Mouse (Mus musculus) lung, postnatal 25 days (tissue): ENCODE measurements at regions not wholly inside any gene's neighbourhood (a gene's known extent, or its start where the extent isn't known, plus 50 kb on each side); places are given as distances from the start of the nearest gene placed in this dataset.

Experiments used
- DNase-seq: peaks from one replicate; pipeline ENCODE4 v3.0.0; 2022; ENCODE audit warnings: low spot score

DNA sequence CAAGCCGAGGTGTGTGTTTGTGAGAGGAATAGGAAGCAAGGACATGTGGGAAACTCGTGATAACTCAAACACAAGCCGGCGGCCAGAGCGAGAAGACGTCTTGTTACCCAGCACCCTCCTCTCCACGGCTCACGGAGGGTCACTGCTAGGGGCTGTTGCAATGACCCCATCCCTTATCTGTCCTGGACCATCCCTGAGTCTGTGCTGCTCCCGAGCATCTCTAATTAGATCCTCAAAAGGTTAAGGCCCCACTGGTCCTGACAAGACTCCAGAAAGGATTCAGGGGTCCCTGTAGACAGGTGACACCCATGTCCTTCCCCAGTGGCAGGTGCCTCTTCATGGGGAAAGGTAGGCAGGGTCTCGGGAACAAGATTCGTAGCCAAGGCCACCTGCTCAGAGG lies 212.6 kb downstream of the Gm26897 start:
- no peak for DNase-seq

DNA sequence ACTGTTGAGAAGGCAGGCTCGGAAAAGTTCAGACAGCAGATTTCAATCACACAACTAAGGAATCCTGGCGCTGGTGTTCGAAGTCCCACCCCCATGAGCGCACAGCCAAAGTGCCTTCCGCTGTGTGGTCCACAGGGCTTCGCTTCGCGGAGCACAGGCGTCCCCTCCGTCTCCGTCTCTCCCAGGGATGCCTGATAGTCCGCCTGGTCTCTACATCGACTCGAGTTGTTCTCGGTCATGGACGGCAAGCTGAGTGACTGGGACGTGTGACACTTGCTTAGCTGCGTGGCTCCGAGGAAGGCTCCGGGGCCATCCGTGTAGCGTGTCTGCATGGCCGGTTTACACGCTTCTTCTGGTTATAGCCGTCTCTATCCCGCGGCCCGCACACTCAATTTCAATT lies 224.0 kb downstream of the Gm26897 start:
- no peak for DNase-seq

DNA sequence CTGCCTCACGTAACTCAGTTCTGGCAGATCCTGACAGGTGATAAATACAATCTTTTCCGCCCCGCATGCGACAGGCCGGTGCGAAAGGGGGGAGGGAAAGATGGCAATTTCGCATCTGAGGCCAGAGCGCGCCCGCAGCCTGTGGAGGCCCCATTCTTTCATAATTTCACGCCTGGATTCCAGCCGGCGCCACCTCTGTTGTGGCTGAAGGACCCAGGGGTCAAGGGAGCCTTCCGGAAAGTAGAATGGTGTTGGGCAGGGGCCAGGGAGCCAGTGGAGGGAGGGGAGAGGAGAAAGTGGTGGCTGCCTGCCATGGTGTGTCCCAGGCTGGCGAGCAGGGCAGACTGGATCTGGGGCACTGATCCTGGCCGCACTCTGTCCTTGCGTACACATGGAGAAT lies 224.5 kb downstream of the Gm26897 start:
- DNase-seq, result peak; percentile 5

DNA sequence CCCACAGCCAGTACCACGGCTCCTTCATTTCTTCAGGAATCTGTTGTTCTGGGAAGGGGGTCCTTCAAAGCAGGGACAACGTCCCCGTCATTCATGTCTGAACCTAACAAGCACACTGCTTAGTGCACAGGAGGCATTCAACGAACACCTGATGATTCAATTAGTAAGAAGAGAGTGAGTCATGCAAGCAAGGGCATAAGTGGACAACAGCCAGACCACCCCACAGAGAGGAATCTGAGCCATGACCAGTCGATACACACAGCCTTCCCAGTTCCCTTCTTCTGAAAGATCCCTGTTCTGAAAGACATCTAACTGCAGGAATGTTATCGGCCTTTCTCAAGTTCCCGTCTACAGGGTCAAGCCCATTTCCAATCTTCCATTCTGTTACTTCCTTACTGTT lies 231.6 kb downstream of the Gm26897 start:
- no peak for DNase-seq

DNA sequence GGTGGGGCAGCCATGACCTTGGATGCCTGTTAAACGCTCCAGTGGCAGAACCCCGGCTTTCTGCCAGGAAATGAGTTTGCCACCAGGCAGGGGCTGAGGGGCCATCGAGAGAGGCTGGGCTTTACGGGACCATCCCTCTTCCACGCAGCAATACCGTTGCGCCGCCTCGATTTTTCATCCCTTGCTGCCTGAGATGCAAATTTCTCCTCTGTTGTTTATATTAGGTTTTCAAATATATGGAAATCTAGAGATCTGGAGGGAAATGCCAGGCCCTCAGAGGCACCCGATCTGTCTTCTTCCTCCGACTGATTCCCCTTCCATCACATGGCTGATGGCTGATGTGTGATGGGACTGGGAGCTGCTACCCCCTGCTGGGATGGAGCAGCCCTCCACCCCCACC lies 234.4 kb downstream of the Gm26897 start:
- DNase-seq, result no peak

DNA sequence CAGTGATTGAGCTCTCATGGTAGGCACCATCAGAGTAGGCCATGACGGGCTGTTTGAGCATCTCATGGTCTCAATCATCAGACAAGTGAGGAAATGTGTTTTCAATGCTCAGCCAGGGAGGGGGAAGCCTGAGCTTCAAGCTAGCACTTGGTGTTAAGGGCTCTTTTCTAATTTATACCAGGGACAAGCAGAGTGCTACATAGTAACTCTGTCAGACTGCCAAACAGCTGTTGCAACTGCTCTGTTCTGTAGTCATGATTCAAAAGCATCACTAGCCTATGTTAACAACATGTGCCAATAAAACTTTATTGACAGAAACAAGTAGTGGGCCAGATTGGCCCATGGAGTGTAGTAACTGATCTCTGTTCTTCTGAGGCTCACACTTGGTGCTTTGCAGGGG lies 235.0 kb downstream of the Gm26897 start:
- DNase-seq, result no peak

DNA sequence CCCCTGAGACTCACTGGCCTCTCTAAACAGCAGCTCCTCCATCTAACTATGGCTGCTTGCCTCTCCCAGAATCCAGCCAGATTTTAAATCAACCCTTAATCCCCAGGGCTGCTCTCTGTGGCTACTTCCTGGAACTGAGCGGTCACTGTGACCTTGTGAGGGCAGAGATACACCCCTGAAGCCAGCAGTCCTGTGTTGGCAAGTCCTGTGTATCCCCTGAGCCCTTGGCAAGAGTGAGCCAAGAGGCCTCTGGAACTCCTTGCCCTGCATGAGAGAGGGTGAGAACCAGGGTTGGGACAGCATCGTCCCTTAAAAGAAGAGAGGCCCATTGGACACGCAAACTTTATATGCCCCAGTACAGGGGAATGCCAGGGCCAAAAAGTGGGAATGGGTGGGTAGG lies 237.5 kb downstream of the Gm26897 start:
- DNase-seq, result no peak

DNA sequence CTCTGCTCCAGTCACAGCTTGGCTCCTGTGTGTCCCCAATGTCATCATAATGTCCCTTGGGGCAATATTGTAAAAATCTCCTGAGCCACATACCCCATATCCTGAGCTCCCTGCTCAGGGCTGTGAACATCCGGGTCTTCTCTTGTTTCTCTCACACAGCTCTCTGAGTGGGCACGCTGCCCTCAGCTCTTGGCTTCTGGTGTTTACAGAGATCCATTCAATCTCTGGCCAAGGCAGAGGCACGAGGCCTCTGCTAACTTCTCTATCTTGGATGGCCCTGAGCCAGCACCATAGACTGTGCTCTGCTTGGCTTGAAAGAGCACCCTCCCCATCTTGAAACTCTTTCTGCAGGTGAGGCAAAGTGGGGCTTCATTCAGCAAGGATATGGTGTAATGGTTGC lies 238.2 kb downstream of the Gm26897 start:
- no peak for DNase-seq

DNA sequence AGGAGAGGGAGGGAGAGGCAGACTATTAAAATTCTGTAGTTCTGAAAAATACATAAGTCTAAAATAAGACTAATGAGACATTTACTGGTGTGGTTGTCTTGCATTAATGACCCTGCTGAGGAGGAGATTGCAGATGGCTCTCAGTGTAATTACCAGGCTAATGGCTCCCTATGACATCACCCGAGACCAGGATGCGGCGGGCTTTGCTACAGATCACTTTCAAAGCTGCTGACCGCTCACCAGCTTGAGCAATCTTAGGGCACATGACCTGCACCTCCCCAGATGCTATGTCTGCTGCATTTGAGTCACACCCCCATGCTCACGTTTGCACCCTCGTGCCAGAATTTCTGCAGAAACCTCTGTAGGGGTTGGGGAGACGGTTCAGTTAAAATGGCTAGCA lies 242.0 kb downstream of the Gm26897 start:
- no peak for DNase-seq

DNA sequence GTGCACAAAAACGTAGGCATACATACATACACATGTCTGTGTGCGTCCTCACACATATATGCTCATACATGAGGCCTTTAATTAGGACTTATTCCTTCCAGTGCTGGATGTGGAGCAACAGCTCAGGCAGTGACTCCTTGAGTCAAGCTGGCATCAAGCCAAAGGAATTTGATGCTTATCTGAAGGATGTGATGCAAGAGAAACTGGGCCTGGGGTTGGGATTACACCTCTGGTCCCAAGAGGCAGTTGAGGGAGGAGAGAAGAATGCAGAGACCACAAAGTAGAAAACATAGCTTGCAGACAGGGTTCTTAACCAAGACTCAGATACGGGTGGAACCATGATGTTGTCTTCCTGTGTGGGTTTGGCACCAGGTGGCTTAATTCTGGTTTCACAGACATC lies 245.9 kb downstream of the Gm26897 start:
- no peak for DNase-seq

DNA sequence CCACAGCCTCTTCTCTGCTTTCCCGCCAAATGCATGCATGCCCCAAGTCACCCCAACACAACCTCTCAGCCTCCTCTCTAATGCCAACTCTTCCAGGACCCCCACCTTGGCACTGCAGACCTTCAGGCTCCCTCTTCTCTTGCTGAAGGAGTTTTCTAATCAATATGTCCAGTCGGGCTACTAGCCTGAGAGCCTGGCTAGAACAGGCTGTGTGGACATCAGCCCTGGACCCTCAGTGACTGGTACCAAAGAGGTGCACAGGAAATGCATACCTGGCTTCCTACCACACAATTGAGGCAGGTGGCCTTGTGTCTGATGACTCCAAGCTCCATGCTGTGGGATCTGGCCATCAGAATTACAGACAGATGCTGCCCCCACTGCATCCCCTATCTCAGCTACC lies 248.4 kb downstream of the Gm26897 start:
- no peak for DNase-seq

DNA sequence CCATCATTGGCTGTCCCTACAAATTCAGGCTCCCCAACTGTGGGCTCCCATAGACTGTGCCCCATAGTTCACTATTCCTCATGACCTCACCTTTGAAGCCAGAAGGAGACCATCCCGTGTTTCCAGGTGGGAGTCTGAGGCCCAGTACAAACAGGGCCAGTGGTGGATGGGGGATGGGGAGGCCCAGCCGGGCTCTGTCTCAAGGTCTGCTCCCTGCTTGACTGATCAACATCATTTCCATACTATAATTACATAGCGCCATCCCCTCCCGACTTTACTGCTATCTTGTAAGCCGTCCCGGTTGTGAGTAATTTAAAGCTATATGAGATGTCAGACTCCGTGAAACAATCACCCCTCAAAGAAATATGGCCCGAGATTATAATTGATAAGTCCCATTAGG lies 252.3 kb downstream of the Gm26897 start:
- DNase-seq, result no peak

DNA sequence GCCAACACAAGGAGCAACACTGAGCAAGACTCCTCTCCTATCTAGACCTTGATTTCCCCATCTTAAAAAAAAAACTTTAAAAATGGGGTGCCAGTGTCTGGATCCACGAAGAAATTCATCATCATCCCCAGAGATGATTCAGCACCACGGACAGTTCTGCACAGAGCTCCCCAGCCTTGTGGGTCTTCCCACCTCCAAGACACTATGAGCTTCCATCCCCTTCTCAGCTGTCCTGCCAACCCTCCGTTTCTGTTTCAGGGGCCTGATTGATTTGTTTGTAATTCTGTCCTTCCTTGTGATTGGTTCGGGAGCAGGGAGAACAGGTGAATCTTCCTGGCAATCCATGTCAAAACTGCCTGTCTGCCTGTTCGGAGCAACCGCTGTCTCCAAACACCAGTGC lies 253.3 kb downstream of the Gm26897 start:
- DNase-seq, result no peak

DNA sequence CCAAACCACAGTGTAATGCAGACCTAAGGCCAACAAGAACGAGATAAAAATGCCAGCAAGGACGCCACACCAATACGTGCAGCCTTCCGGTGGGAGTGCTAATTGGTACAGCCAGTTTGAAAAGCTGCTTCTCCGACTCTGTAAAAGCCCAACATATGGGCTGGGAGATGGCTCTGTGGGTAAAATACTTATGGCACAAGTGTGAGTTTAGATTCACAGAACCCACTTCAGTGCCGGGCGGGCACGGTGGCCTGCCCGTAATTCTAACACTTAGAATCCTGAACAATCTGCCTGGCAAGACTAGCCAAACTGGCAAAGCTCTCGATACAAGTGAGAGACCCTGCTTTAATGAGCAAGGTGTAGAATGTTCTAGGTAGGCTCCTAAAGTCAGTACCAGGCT lies 258.1 kb downstream of the Gm26897 start:
- no peak for DNase-seq

DNA sequence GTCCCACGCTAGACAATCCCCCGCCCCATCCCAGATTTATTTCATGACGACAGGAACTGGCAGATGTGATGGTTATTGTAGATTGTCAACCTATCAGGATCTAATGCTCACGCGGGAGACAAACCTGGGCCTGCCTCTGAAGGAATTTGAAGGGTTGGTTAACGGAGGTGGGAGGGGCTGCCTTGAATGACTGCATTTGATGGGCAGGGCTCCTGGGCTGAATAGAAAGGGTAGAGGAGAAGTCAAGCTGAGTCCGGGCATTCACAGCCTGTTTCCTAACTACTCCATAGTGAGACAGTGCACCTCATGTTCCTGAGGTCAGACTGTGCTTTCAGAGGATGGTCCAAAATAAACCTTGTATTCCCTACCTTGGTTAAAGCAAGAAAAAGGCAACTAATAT lies 259.1 kb downstream of the Cryba4 start:
- DNase-seq, result no peak

DNA sequence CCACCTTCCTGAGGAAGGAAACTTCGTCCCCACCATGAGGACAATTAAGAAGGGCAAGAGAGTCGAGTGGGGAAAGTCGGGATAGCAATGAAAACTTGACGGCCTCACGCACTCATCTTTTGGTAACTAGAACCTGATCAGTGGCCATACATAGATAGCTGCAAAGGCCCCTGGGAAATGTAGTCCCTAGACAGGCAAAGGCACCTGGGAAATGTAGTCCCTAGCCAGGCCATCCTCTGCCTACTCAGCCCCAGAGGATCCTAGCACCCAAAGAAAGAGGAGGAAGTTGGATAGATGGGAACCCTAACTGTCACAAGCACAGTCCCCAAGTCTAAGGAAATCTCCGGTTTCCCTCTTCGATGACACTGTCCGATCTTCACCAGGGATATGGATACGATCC lies 258.4 kb downstream of the Cryba4 start:
- DNase-seq, result no peak

DNA sequence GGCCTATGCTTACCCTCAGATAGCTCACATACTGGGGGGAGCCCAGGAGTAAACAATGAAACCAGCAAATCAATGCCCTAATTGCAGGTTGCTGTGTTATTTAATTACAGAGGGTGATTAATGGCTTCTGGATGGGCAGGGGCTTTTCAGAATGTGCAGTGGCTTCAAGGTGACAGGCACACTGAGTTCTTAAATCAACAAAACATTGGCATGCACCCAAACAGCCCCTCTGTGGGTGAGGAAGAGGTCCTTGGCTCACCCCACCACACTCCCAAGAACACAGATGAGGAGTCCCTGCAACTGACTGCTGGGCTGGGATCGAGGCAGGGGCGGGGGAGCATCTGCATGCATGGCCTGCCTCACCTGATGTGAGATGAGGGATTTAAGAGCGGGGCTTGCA lies 255.5 kb downstream of the Cryba4 start:
- DNase-seq, result no peak

DNA sequence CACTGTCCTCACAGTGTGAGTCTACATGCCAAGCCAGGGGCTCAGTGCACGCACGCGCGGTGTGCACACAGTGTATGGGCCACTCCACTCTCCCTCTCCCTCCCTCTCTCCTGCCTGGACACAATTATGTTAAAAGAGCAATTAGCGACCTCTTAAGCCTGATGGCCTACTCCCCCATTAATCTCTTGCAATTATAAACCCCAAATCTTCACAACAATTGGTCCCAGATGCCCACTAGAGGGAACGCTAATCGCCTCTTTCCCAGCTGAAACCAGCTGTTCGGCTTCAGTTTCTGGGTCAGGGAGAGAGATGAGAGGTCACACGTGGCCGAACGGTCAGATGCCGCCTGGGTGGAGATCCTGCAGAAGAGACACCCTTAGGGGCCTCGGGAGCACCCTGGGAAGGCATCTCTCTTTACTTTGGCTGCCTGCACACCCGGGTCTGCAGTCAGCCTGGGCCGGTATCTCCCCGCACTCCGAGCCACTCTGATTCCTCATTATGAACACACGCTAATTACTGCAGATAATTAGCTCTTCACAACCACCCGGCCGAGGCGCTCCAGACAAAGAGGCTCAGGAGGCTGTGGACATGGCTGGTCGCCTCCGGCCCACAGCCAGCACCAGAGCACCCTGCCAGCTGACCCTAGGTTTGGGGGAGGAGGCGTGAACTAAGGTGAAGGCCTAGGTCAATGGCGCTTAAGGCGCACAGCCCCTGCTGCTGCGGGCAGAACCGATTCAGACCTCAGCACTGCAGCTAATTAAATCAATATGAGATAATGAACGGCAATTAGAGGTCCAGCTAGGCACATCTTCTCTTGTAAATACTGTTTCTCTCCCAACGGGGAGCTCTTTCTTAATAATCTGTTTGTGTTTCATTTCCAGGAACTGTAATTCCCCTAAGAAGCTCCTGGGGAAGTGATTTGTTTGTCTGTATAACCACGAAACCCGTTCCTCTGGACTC lies 250.3 kb downstream of the Cryba4 start:
- DNase-seq, result no peak

DNA sequence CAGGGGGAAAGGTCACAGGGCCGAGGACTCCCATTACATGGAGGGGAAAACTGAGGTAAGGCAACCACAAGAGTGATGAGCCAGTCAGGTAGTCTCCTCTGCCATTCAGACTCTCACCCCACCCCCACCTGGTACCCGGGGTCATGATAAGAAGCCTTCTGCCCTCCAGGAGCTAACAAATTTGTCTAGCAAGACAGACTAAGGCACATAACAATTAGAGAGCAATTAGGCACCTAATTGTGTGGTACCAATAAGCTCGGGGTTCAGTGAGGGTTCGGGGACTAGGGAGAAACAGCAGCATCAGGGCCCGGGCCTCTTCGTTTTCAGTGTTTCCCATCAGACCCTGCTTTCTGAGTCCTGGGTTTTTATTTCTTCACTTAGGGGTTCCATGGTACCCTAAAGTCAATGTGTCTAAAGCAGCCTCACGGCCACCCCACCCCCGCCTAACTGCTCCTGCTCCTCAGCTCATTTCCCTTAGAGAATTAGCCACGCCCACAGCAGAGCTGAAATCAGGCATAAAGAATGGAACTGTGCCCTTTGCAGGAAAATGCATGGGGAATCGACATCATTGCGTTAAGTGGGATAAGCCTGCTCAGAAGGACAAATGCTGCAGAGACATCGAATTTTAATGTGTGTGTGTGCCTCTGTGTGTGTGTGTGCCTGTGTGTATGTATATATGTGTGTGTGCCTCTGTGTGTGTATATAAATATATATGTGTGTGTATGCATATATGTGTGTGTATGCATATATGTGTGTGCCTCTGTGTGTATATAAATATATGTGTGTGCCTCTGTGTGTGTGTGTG lies 249.3 kb downstream of the Cryba4 start:
- no peak for DNase-seq

DNA sequence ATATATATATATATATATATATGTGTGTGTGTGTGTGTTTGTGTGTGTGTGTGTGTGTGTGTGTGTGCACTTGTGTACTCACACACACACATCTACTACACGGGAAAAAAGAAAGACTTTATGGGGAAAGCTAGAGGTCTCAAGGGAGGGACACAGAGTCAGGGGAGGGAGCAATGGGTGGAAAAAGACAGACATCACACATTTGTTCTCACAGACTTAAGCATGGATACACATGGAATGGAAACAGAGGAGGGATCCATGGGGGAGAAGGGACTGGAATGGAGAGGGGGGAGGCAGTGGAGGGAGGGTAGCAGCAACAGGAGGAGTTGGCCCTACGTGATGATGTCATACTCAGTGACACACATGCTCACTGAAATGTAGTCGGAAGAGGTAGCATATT lies 248.3 kb downstream of the Cryba4 start:
- DNase-seq, result no peak

DNA sequence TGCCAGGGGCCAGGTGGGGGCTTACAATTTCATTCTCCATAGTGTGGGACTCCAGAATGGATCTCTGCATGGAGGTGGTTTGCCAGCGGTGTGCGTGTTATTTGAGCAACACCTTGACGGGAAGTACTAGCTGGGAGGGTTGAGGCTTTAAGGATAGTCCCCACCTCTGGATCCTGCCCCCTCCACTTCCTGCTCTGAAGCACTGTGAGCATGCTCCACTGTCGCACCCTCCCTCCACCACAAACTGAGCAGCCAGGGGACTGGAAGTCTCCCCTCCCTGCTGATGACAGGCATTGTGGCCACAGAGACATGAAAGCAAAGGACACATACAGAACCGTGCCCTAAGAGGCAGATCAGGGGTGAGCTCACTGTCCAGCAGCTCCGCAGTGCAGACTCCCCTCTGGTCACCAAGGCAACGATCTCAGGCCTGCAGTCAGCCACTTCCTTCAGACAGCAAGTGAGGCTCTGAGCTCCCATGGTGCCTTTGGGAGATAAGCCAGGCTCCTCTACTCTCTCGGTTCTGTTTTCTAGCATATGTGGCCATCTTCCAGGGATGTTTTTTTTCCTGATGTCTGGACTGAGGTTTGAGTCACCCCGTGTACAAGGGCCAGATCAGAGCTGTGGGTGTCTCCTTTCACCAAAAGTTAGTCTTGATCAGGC lies 239.7 kb downstream of the Cryba4 start:
- DNase-seq, result no peak

DNA sequence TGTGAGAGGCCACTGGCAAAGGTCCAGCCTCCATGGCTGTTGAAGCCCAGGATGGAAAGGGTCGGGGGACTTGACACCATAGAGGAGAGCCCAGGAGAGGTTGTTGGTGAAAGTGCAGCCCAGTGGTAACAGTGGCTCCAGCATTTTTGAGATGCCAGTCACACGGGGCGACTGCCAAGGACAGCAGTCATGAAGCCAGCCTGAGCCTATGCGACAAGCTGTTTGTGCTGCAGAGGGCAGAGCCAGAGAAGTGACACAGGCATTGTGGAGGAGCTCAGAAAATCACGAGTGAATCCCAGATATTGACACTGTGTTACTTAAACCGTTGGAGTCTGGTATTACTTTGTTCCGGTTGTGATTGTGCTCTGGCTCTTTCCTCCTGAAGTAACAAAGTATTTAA lies 233.4 kb downstream of the Cryba4 start:
- DNase-seq, result no peak

DNA sequence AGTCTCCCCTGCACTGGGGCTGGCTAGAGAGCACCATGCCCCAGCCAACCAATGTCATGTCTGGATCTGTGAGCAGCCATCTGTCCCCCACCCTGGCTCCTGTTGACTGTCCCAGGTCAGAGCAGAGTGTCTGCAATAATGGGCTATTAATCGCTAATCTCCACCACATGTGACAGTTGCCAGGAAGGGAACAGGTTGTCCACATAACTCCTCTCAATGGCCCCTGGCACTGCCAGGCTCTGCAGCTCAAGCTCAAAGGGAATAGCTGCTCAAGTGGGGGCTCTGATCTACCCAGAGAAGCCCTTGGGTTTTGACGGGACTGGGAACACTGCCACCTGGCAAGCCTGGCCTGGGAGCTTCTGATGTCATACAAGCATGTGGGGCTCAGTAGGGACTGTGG lies 231.4 kb downstream of the Cryba4 start:
- DNase-seq, result no peak
